Mouse (Mus musculus) cortical plate, adult 2 months (tissue): ENCODE data around the gene Mrps9.

Experiments used
- CTCF ChIP-seq: fragments of 200-500 bp; IDR thresholded peaks from 2 replicates; pipeline ENCODE4 v1.5.1; 2011; ENCODE audit warnings: mild to moderate bottlenecking, control low read depth, low read length; ENCODE audit not compliant: insufficient read depth; ENCODE audit errors: extremely low read depth
- POLR2A ChIP-seq: fragments of 200-500 bp; IDR thresholded peaks from 2 replicates; pipeline ENCODE4 v1.6.1; 2011; ENCODE audit warnings: mild to moderate bottlenecking, low read length, control low read depth; ENCODE audit not compliant: insufficient read depth; ENCODE audit errors: extremely low read depth

- TF ChIP-seq CTCF, result no peak
- no peak for TF ChIP-seq POLR2A
These were observed 82.6 kb downstream of the Mrps9 start for GRCm38 (mm10) chr1:42933613-42934012.
